Mouse (Mus musculus): ENCODE data around the gene Wnt16.
"Not testable (repeated sequence)": the region's sequence is repeated elsewhere in the genome, so short reads cannot be mapped to it uniquely, and the experiment has no call there.

Gene Wnt16

DNA sequence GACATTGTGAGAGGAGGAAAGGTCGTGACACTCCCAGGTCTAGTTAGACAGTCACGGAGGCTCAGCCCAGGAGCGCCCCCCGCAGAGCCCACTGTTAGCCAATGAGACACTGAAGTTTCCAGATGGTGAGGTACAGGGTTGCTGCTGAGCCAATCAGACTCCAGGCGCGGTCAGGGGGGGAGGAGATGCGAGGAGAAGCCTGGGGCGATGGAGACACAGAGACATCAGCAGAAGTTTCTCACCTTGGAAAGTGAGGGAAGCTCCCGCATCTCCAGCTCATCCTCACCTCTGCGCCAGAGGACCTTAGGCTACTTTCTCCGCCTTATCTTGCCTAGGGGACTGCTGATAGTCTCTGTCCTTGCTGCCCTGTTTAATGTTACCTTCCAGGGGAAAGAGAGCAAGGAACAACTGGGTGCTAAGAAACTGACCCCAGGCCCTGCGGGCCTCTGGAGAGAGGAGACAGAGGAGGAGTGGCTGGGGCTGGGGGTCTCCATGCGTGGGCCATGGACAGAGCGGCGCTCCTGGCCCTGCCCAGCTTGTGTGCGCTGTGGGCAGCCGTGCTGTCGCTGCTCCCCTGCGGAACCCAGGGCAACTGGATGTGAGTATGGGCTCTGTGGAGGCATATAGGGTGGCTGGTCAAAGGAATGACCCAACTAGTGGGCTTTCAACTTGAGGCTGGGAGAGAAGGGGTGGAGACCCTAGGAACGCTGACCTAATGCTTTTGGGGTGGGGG is at the start of gene Wnt16:
Gene Wnt16, plus strand, starts transcription at position 224 of the 733 bp plus-strand sequence.
- peak in 1 of 2 experiments; percentile 30 for DNase-seq (ENCODE audit: low spot score in 2 of 2)

DNA sequence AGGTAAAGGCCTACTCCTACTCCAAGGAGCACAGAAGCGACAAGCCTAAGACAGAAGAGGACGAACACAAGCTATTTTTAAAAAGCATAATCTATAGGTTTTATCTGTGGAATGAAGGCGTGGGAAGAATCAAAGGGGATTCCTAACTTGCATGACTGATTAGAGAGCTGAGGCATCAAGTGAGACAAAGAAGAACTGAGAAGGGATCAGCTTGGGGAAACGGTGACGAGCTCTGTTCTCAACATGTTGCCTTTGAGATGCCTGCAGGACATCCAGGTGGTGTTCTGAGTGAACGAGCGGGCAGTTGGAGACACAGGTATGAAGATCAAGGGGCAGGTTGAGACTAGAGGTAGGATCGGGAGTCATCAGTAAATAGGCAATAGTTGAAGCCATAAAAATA is 44.7 kb upstream of the Wnt16 start:
- no peak for DNase-seq (ENCODE audit: low spot score in 2 of 2)

DNA sequence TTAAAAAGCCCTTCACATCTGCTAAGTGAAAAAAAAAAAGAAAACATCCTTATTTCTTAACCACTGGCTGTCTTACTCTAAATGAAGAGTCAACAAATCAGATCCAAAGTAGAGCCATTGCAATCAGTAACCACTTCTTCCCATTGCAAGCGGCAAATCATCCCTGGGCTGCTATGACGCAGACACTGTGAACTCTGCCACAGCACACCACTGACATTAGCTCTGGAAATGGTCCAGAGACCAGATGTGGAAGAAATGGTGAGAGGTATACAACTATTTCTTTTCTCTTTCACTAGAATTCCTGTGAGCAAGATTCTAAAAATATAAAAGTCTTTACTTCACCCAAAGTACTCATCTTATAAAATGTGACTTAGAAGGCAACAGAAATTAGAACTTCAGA is 41.3 kb upstream of the Wnt16 start:
- no peak for DNase-seq (ENCODE audit: low spot score in 2 of 2)

DNA sequence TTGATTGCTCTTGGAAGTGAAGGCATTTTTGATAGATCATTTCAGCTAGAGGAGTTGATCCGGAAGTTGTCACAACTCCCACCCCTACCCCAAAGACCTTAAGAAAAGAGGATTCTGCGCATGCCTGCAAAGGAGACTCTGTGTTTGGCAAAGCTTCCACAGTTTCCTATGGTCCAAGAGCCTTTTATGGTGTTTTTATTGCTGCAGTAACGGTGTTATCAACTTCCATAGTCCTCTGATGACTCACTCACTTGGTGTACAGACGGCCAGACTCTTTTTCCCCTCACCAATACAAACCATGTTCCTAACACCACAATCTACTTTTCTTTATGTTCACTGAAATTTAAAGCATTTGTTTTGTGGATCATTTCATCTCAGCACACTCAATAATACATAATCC is 29.2 kb upstream of the Wnt16 start:
- DNase-seq (ENCODE audit: low spot score in 2 of 2) = no peak

DNA sequence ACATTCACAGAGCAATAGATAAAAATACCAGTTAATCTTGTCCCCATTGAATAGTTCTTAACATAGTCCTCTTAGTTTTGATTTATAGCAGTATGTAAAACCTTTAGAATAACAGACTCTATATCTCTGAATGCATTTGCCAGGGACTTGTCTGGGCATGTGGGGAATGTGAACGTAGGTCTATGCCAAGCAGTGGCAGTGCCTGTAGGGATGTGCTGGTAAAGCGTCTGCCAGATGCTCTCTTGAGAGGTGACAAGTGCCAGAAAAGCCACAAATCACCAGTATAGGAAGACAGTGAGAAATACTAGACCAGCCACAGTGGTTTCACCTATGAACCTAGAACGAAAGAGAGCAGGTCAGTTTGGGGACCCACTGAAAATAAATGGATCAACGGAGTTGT is 25.5 kb upstream of the Wnt16 start:
- no peak for DNase-seq (ENCODE audit: low spot score in 2 of 2)

DNA sequence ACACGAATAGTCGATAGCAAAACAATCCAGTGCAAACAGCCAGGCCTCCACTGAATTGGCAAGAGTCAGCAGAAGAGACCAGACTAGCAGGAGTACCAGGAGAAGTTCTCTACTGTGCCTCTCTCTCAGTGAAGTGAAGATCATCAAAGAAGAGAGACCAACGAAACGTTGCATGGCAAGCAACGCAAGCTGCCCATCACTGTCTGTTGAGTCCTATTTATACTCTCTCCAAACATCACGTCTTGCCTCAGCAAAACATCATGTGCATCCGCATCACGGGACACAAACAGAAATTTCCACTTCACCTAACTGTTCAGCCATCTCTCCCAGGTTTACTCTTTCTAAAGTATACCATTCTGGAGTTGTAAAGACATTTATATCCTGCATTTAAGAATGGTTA is 23.9 kb upstream of the Wnt16 start:
- not testable (repeated sequence) for DNase-seq (ENCODE audit: low spot score in 2 of 2)

DNA sequence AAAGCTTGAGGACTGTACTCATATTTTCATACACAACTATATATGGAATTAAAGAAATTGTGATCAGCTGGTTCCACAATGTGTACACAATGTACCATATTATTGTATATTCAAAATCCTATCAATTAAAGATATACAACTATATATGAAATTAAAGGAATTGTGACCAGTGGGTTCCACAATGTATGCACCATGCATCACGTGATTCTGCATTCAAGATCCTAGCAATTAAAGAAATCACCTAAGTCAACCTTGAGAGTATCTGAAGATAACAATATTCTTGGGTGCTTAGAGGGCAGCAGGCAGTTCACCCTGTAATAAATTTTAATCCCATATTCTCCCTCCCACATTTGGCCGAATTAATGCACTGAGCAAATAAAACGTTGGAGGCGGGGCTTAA is 22.0 kb upstream of the Wnt16 start:
- DNase-seq (ENCODE audit: low spot score in 2 of 2) = no peak

DNA sequence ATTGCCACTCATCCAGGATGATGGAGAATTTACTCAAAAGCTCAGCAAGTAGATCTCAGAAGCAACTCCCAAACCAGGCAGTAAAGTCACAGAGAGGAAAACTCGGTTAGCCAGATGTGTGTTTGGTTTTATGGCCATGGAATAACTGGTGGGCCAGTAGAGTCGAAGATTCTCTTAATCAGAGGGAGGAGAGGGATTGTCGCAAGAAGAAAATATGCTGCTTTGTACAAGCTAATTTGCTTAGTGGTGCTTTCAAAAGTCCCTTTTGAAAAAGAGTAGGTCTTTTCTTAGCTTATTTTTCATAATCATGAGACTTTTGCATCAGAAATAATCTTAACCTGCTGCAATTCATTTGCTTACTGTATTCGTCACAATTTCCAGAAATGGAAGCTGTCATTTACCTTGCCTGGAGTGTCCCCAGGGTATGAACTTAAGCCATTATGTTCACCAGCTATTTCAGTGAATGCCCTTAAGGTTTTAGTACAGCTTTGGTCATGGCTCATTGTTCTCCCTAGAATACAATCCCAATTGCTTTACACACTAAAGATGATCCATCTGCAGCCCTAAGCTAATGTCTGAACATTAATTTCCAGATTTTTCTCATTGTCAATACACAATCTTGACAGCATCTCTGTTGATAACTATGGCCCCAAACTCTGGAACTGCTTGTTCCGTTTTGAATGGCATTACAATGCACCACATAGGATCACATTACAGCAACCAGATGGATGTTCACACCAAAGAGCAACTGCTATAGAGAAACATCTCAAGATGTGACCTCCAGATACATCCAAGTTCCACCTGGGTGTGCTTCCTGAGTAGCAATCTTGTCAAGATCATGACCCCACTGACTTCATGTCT is 20.0 kb upstream of the Wnt16 start:
- no peak for DNase-seq (ENCODE audit: low spot score in 2 of 2)

DNA sequence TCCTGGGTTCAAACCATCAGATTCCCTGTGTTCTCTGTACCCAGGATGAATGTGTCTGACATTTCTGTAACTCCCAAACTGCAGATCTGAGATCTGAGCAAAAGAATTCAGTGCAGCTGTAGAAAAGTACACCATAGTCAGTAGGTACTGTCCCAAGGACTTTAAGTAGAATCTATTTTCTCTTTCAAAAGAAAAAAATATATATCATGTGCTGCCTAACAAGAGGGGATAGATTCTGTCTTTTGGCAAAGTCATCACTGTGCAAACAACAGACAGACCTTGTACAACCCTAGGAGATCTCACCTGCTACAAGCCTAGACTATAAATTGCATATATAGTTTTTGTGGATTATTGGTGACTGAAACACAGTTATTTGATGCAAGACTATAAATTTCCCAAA is 19.4 kb upstream of the Wnt16 start:
- DNase-seq (ENCODE audit: low spot score in 2 of 2) = no peak

DNA sequence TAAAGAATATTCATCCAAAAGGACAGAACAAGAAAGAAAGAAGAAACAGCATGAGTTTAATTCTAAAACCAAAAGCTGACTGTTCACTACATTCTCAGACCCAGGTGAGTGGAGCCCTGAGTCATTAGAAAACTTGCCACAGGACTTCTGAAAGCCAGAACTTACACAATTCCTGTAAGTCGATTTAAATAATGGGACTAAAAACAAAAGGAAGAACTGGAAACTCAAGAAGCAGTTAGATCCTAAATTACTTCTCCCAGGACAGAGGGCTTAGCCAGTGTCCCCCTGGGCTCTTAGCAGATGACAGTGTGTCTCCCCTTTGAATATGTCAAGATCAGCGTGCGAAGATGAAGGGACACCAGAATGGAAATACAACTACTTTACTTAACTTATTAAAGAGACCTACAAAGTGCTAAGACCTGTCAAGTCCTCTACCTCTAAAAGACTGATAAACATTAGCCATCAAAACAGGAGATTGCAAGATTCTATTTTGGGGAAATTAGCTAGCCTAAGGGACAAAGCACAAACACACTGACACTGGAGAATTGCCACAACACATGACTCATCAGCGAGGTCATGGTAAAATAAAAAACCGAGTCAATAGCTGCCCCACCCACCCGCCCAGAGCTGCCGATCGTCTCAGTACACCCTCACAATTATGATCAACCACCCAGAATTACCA is 18.0 kb upstream of the Wnt16 start:
- DNase-seq (ENCODE audit: low spot score in 2 of 2) = no peak

DNA sequence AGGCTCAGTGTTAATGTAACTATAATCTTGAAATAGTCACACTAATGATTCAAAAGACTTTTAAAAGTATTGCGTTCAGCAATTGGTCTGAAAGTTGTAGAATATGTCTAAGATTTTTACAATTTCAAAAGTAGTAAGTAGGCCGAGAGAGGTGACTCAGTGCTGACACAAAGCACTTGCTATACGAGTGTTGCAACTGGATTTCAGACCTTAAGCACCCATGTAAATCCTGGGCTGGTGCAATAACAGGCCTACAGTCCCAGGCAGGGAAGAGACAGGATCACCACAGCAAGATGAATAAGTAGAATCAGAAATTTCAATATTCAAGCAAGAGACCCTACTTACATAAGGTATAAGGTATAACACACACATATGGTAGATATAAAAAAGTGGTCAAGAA is 10.1 kb upstream of the Wnt16 start:
- DNase-seq (ENCODE audit: low spot score in 2 of 2) = no peak

DNA sequence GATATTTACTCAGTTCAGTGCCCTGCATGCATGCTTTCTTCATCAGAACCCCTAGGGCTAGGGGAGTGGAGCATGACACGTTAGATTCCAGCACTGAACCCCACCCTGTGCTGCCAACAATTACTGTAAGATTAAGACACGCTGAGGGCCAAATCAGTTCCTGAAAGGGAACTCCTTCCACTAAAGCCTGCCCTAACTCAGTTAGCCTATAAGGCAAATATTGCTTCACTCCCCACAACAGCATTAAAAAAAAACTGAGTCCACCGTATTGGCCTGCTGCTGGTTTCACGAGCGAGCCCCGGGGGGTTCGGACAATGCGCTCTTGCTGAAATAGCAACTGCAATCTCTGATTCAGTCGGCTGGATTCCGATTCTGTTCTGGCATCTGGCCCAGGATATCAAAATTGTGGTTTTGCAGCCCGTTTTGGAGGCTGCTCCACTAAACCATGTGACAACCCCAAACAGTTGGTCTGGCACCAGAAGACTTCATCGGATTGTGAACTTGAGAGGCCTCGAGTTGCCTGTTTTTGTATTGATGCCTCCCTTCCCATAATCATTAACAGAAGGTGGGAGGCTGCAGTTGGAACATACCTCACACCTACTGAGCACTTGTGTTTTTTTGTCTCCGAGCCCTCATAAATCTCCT is 7.7 kb upstream of the Wnt16 start:
- peak in 1 of 2 experiments; percentile 11 for DNase-seq (ENCODE audit: low spot score in 2 of 2)

DNA sequence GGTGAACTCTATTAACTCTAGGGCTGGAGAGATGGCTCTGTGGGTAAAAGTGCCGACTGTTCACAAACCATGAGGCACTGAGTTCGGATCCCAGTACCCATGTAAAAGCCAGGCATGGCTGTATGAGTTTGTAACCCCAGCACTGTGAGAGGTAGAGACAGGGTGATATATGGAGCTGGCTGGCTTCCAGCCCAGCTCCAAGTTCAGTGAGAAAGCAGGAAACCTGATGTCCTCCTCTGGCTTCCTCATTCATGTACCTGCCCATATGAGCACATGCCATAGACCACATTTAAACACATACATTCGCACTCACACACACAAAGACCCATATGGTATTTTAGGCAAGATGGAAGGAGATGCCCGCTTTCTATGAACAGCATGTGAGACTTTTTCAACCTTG is 5.6 kb upstream of the Wnt16 start:
- DNase-seq (ENCODE audit: low spot score in 2 of 2) = no peak

DNA sequence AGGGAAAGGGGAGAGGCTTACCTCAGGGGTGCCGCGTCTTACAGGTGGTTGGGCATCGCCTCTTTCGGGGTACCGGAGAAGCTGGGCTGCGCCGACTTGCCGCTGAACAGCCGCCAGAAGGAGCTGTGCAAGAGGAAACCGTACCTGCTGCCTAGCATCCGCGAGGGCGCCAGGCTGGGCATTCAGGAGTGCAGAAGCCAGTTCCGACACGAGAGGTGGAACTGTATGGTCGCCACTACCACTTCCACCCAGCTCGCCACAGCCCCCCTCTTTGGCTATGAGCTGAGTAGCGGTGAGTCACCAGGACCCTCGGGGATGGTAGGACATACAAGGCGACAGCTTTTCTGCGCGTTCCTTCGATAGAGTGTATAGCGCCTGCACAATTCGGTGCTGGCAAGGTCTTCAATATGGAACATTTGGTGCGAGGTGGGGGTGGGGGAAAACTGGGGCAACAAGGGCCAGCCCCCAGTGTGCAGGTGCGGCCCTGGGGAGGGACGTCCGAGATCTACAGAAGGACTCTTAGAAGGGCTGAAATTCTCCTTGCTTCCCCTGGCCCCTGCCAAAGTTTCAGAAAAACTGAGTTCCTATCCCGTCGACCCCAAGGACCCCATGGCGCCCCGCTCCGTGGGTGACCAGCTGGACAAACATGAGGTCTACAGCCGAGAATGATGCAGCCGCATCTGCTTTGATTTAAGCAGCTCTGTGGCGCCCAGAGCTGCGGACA is 872 bp downstream of the Wnt16 start:
- DNase-seq (ENCODE audit: low spot score in 2 of 2) = peak in 1 of 2 experiments; percentile 10

DNA sequence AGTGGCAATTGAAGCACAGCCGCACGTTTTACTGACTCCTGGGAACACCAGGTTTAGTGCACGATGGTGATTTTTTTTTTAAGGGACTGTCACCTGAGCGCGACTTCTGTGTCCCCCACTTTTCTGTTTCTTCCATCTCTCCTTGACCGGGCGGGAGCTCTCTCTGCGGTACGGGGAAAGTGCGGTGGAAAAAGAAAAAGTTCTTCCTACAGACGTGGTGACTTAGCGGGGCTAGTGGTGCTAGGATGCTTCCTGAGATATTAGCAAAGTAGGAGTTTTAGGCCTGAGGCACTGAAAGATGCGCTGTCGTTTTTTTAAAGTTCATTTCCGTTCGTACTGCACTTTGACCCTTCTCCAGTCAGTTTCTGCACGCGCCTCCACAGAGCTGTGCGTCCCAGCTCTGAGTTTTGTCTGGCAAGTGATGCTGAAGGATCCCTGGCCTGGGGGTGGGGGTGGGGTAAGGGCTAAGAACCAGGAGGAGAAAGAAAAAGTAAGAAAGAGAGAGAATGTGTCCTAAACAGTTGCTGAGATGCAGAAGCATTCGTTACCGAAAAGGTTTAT is 1.5 kb downstream of the Wnt16 start:
- DNase-seq (ENCODE audit: low spot score in 2 of 2) = no peak

DNA sequence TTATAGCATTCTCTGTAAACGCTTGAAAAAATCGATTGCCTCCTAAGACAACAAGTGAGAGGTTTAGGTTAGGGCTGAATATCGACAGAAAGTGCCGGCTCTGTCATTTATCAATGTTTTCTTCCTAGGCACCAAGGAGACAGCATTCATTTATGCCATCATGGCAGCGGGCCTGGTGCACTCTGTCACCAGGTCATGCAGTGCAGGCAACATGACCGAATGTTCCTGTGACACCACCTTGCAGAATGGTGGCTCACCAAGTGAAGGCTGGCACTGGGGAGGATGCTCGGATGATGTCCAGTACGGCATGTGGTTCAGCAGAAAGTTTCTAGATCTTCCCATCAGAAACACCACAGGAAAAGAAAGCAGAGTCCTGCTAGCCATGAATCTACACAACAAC is 2.8 kb downstream of the Wnt16 start:
- no peak for DNase-seq (ENCODE audit: low spot score in 2 of 2)

DNA sequence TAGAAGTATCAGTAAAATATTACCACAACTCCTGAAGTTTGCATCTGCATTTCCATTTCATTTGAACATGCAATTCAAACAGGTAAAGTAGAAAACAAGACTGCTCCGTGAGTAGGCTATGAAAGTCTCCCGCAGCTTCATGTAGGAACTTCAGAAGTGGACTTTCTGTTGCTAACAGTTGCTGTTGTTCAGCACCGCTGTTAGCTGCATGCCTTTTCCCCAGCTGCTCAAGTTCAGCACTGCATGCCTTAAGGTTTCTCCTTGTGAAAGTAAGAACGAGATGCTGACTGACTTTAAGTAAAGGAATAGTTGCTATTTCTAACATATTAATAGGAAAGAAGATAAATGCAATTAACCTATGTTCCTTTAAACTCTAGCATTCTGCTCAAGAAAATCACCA is 4.0 kb downstream of the Wnt16 start:
- DNase-seq (ENCODE audit: low spot score in 2 of 2) = no peak

DNA sequence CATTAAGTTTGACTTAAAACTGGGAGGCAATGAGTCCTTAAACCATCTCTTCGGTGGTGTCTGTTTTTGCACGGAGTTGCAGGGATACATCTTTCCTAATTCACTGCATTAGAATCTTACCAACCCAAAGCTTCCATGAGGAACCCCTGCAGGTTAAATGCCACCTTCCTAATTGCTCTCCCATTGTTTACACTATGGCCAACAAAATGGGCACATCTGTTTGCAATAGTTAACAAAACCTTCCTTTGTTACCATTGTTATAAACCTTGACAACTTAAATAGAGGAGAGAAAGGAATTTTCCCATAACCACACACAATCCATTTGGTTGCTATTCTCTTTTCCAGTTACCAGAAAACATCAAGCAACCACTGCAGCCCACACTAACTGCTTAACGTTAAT is 5.9 kb downstream of the Wnt16 start:
- no peak for DNase-seq (ENCODE audit: low spot score in 2 of 2)

DNA sequence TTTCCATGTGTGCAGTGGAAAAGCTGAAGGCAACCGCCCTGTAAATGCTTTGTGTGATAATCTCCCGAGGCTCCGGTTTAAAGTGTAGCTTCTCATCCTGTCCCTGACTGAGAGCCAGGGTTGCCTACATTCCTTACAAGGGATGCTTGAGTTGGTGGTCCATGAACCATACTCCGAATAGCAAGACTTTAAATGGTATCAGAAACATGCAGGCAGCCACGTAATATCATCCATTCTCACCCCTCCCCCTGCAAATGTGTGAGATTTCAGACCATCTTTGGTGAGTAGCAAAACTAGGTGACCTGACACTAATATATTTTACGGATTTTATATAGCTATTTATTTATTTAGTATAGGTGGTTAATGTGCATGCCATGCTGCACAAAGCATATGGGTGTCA is 9.0 kb downstream of the Wnt16 start:
- no peak for DNase-seq (ENCODE audit: low spot score in 2 of 2)

DNA sequence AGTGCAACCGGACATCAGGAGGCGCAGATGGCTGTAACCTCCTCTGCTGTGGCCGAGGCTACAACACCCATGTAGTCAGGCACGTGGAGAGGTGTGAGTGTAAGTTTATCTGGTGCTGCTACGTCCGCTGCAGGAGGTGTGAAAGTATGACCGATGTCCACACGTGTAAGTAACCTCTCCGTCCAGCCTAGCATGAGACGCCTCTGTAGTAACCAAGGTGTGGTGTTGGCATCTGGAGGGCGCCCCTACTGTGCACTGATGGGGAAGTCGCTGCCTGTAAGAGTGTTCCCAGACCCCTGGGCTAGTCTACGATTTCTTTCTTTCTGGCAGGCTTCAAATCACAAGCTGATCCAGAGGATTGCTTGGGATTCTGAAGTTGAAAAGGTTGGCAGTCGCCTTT is 10.0 kb downstream of the Wnt16 start:
- DNase-seq (ENCODE audit: low spot score in 2 of 2) = no peak

All from right cerebral cortex, postnatal 36 days (tissue).